8 mouse cellular contexts compared by ENCODE assay signal in the genomic region with DNA sequence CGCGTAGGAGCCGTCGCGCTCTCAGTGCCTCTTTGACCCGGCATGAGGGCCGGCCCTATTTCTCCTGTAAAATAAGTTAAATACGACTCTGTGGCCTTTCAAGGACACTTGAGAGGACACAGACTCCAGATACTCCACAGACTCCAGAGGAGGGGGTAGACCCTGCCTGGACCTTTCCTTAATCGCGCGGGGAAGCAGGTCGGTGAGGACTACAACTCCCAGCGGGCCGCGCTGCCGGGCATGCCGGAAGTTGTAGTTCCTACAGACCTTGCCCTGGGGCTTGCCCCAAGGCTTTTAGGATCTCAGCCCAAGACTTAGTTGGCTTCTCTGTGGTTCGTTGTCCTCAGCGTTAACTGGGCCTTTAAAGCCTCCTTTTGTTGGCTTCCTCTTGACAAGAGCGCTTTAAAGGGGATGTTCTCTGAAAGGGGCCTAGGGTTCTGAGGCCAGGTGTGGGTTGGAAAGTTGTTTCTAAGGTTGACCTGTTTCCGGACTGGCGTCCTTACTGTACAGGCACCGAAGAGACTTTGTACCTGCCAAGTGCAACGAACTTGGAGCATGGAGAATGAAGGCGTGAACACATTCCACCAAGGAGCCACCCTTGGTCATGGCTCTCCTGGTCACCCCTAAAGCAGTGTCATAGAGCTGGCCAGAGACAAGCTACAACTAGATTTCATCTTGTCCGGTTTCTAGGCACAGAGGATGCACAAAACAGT. TPM values are rescaled to one million over a fixed set of nuclear protein-coding genes. Genes with fewer than 3 reads are reported as not detected.
DNase-seq lines count a peak whose midpoint lies in the region; ATAC-seq lines count a peak whose summit lies in the region.

No protein-coding gene starts in this region.

- H3K36me3 ChIP-seq in hindbrain, embryonic 11.5 days (ENCODE audit: control insufficient read depth, insufficient read depth, low read length): no peaks in the 10 kb centered on the region
- no peaks in the 10 kb centered on the region; the same call in 1 of the 2 replicates for H3K36me3 ChIP-seq in limb, embryonic 12.5 days
- H3K36me3 ChIP-seq in midbrain, embryonic 14.5 days (ENCODE audit: control insufficient read depth, insufficient read depth, low read length): no peaks in the 10 kb centered on the region

- H3K27me3 ChIP-seq in hindbrain, embryonic 11.5 days (ENCODE audit: control insufficient read depth, insufficient read depth, low read length): no peaks in the 10 kb centered on the region
- H3K27me3 ChIP-seq in limb, embryonic 12.5 days: peaks cover 6% of the 10 kb centered on the region; the same call in 1 of the 2 replicates
- no peaks in the 10 kb centered on the region for H3K27me3 ChIP-seq in midbrain, embryonic 14.5 days (ENCODE audit: control insufficient read depth, insufficient read depth, low read length)

- H3K27ac ChIP-seq in hindbrain, embryonic 11.5 days (ENCODE audit: low read depth, low read length): peak overlapping the region; percentile 86
- H3K27ac ChIP-seq in limb, embryonic 12.5 days: peak overlapping the region; percentile 88
- peak overlapping the region; percentile 90 for H3K27ac ChIP-seq in midbrain, embryonic 14.5 days (replicated peaks; ENCODE audit: low read depth, low read length)

- WGBS in hindbrain, embryonic 11.5 days: 17% methylated on average over 26 of the region's 26 CpGs
- 16% methylated on average over 26 of the region's 26 CpGs for WGBS in limb, embryonic 12.5 days
- WGBS in midbrain, embryonic 14.5 days: 17% methylated on average over 26 of the region's 26 CpGs

- peak overlapping the region; percentile 69 for H3K9ac ChIP-seq in hindbrain, embryonic 11.5 days (ENCODE audit: low read depth, low read length)
- H3K9ac ChIP-seq in limb, embryonic 12.5 days (replicated peaks): peak overlapping the region; percentile 58
- peak overlapping the region; percentile 65 for H3K9ac ChIP-seq in midbrain, embryonic 14.5 days (replicated peaks; ENCODE audit: low read length)

- ATAC-seq in activated CD4-positive, CD25-positive, alpha-beta regulatory T cell, adult 4 months: peak; percentile 38
- ATAC-seq in erythroid progenitor cell, adult 5-6 weeks (replicated peaks; ENCODE audit: low FRiP score, poor library complexity, severe bottlenecking): peak; percentile 74
- ATAC-seq in hindbrain, embryonic 11.5 days (ENCODE audit: low FRiP score): peak; percentile 88
- peak; percentile 66 for ATAC-seq in limb, embryonic 12.5 days (ENCODE audit: insufficient number of reproducible peaks, insufficient read depth, low FRiP score, low TSS enrichment, low read depth)
- ATAC-seq in midbrain, embryonic 14.5 days (ENCODE audit: low FRiP score, low TSS enrichment): peak; percentile 81

- no peaks in the 10 kb centered on the region for H3K9me3 ChIP-seq in hindbrain, embryonic 11.5 days (ENCODE audit: control insufficient read depth, low read length)
- no peaks in the 10 kb centered on the region for H3K9me3 ChIP-seq in limb, embryonic 12.5 days
- H3K9me3 ChIP-seq in midbrain, embryonic 14.5 days (ENCODE audit: control insufficient read depth, low read length): no peaks in the 10 kb centered on the region

- peaks cover 9% of the 10 kb centered on the region for H3K4me1 ChIP-seq in hindbrain, embryonic 11.5 days (replicated peaks; ENCODE audit: control insufficient read depth, insufficient read depth, low read length)
- peaks cover 18% of the 10 kb centered on the region for H3K4me1 ChIP-seq in limb, embryonic 12.5 days (replicated peaks)
- peaks cover 22% of the 10 kb centered on the region for H3K4me1 ChIP-seq in midbrain, embryonic 14.5 days (ENCODE audit: control insufficient read depth, insufficient read depth, low read length)

- H3K4me3 ChIP-seq in hindbrain, embryonic 11.5 days (ENCODE audit: low read depth, low read length): peak overlapping the region; percentile 98
- peak overlapping the region; percentile 96 for H3K4me3 ChIP-seq in limb, embryonic 12.5 days (replicated peaks)
- H3K4me3 ChIP-seq in midbrain, embryonic 14.5 days (replicated peaks; ENCODE audit: low read depth, low read length): peak overlapping the region; percentile 97

- peak overlapping the region; percentile 30 for H3K4me2 ChIP-seq in hindbrain, embryonic 11.5 days (replicated peaks; ENCODE audit: low read depth, low read length)
- H3K4me2 ChIP-seq in limb, embryonic 12.5 days: peak overlapping the region; percentile 95
- H3K4me2 ChIP-seq in midbrain, embryonic 14.5 days (ENCODE audit: low read length): peak overlapping the region; percentile 54

- peak; percentile 89 for DNase-seq in layer of hippocampus, adult 11-12 months (ENCODE audit: low spot score)
- no peak for DNase-seq in layer of hippocampus, postnatal 10 days (ENCODE audit: low spot score in 2 of 2)
- DNase-seq in hindbrain, embryonic 11.5 days (ENCODE audit: low spot score): no peak
- DNase-seq in midbrain, embryonic 14.5 days: peak; percentile 92
- peak; percentile 86 to 90 for DNase-seq in thymus, postnatal 10 days (ENCODE audit: low spot score in 2 of 2)

RNA-seq across cellular contexts. Expression of a gene that starts 0.8 kb away (rescaled TPM):
- total RNA-seq in layer of hippocampus, postnatal 10 days (2021): 100 to 1,000 TPM in 1 of 2 experiments, 10 to 100 TPM in 1; 95.0 to 114 TPM
- polyA plus RNA-seq in activated CD4-positive, CD25-positive, alpha-beta regulatory T cell, adult 4 months (2017; shearing (Covaris generic)): 10 to 100 TPM; 23.3 to 31.2 TPM
- 80.9 and 107 TPM in 2 replicates for total RNA-seq in erythroid progenitor cell, adult 5-6 weeks (2015; ENCODE audit: low replicate concordance)
- total RNA-seq in erythroid progenitor cell, adult 5-6 weeks (2017; ENCODE audit: low replicate concordance): 17.1 and 62.3 TPM in 2 replicates
- polyA plus RNA-seq in hindbrain, embryonic 11.5 days (2014; fragmentation: Nextera tagmentation; extraction: Ambion mirVana): 99.1 and 115 TPM in 2 replicates
- polyA plus RNA-seq in limb, embryonic 12.5 days (2016; fragmentation: Nextera tagmentation; extraction: Ambion mirVana): 70.0 and 71.8 TPM in 2 replicates
- polyA plus RNA-seq in midbrain, embryonic 14.5 days (2014; fragmentation: Nextera tagmentation; extraction: Ambion mirVana): 78.6 and 88.1 TPM in 2 replicates

RNA-seq across cellular contexts. Expression of a gene that starts 6.8 kb away (rescaled TPM):
- under 1 TPM; 0.16 to 0.20 TPM for total RNA-seq in layer of hippocampus, postnatal 10 days (2021)
- polyA plus RNA-seq in activated CD4-positive, CD25-positive, alpha-beta regulatory T cell, adult 4 months (2017; shearing (Covaris generic)): under 1 TPM in 1 of 2 experiments, not detected in 1; 0.08 TPM
- total RNA-seq in erythroid progenitor cell, adult 5-6 weeks (2015; ENCODE audit: low replicate concordance): not detected in 2 replicates
- not detected in 2 replicates for total RNA-seq in erythroid progenitor cell, adult 5-6 weeks (2017; ENCODE audit: low replicate concordance)
- polyA plus RNA-seq in hindbrain, embryonic 11.5 days (2014; fragmentation: Nextera tagmentation; extraction: Ambion mirVana): not detected in 2 replicates
- 0.05 and 0.08 TPM in 2 replicates for polyA plus RNA-seq in limb, embryonic 12.5 days (2016; fragmentation: Nextera tagmentation; extraction: Ambion mirVana)
- 0.22 and 0.23 TPM in 2 replicates for polyA plus RNA-seq in midbrain, embryonic 14.5 days (2014; fragmentation: Nextera tagmentation; extraction: Ambion mirVana)

RNA-seq across cellular contexts. Expression of a gene that starts 55.2 kb away (rescaled TPM):
- 100 to 1,000 TPM; 204 TPM for total RNA-seq in layer of hippocampus, postnatal 10 days (2021)
- not detected for polyA plus RNA-seq in activated CD4-positive, CD25-positive, alpha-beta regulatory T cell, adult 4 months (2017; shearing (Covaris generic))
- total RNA-seq in erythroid progenitor cell, adult 5-6 weeks (2015; ENCODE audit: low replicate concordance): not detected in 2 replicates
- not detected in 2 replicates for total RNA-seq in erythroid progenitor cell, adult 5-6 weeks (2017; ENCODE audit: low replicate concordance)
- 7.5 and 11.2 TPM in 2 replicates for polyA plus RNA-seq in hindbrain, embryonic 11.5 days (2014; fragmentation: Nextera tagmentation; extraction: Ambion mirVana)
- polyA plus RNA-seq in limb, embryonic 12.5 days (2016; fragmentation: Nextera tagmentation; extraction: Ambion mirVana): 0.45 and 0.51 TPM in 2 replicates
- 19.1 and 29.4 TPM in 2 replicates for polyA plus RNA-seq in midbrain, embryonic 14.5 days (2014; fragmentation: Nextera tagmentation; extraction: Ambion mirVana)

Comparison
In these comparisons a context has a peak if more than half of its experiments do, and no peak if none do; other contexts are left out.
1. DNase-seq: peak in layer of hippocampus, adult 11-12 months (single experiment), midbrain, embryonic 14.5 days (single experiment) and thymus, postnatal 10 days (2 of 2); none in layer of hippocampus, postnatal 10 days (0 of 2) and hindbrain, embryonic 11.5 days (single experiment).
2. ATAC-seq: peak in every context shown above with its lines; median percentile 88 in hindbrain, embryonic 11.5 days; 81 in midbrain, embryonic 14.5 days; 74 in erythroid progenitor cell, adult 5-6 weeks; 66 in limb, embryonic 12.5 days; 38 in activated CD4-positive, CD25-positive, alpha-beta regulatory T cell, adult 4 months.
3. H3K4me2 ChIP-seq: peak in every context shown above with its lines; median percentile 95 in limb, embryonic 12.5 days; 54 in midbrain, embryonic 14.5 days; 30 in hindbrain, embryonic 11.5 days.
4. Peak in every context shown above with its lines, with median percentiles within 50 percentile points of each other: H3K27ac ChIP-seq, H3K4me3 ChIP-seq and H3K9ac ChIP-seq.